Mouse (Mus musculus) adrenal gland, adult 8-10 months (tissue): Measurements from ENCODE around the gene Hadh. TPM values are rescaled to one million over a fixed set of nuclear protein-coding genes. Genes with fewer than 3 reads are reported as not detected.
A peak's percentile ranks its signal among the peaks of the same experiment; 100 is the strongest.

Source experiments
- DNase-seq: peaks from one replicate; pipeline ENCODE4 v3.0.0; 2022
- total RNA-seq, 4 experiments: library from RNA; stranded (reverse); gene quantifications; 2 replicates each; pipeline ENCODE4 v1.2.4; 2022

Gene Hadh
- 100 to 1,000 TPM; 375 to 489 (median 428) TPM for total RNA-seq

DNA sequence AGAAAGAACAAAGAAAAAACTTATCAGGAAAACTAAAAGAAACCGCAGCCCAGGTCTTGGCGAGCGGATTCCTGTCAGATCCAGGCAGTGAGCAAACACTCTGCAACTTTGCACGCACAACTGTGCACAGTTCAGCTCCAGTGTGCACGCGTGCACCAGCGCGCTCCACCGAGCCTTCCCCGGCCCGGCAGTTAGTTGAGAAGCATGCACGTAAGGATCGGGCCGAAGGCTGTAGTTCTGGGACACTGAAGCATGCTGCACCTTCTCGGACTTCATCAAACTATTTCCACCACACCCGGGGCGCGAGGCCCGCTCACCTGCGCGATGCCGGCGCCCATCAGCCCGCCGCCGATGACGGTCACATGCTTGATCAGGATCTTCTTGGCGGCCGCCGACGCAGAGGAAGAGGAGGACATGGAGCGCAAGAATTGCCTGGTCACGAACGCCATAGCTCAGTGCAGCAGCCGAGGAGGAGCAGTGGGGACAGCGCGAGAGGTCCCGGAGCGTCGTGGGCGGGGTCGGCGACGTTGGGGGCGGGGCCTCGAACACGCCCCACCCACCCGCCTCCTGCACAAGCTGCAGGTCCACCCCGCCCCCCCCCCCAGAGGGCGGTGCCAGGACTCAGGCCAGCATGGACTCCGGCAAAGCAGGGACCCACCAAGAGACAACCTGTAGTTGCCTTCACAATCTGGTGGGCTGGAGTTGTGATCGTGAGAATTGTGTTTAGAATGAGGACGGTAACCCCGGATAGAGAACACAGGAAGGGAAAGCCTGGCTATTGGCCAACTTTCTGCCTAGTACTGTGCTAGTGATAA lies at the start of gene Hadh:
Gene Hadh (minus strand): TSS at position 543 of the 815 bp plus-strand sequence.
- peak; percentile 79 for DNase-seq

DNA sequence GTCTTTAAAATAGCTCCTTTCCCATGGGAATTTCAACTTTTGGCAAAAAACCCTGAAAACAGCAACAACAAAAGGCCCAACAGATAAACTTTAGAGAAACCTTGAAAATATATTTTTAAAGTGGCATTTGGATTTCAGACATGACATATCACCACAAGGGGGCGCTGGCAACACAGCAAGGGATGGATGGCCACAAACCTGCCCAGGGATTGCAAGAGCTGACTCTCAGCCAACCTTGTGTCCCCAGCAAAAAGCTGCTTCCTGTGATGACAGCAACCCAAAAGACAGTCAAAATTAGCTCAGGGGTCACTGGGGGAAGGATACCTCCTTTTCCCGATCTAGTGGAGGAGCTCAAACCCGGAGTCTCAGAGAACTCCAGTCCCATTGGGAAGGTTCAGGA lies 48.3 kb upstream of the Hadh start:
- DNase-seq = peak; percentile 70

DNA sequence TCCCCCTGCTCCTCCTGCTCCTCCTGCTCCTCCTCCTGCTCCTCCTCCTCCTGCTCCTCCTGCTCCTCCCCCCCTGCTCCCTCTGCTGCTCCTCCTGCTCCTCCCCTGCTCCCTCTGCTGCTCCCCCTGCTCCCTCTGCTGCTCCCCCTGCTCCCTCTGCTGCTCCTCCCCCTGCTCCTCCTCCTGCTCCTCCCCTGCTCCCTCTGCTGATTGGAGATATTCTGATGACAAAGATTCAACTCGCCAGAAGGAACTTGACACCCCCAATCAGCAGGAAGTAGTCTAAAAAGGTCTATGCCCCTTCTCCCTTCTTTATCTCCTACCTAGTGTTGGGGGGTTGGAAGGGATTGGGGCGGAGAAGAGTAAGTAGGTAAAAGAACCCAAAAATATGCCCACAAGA lies 46.3 kb upstream of the Hadh start:
- no peak for DNase-seq

DNA sequence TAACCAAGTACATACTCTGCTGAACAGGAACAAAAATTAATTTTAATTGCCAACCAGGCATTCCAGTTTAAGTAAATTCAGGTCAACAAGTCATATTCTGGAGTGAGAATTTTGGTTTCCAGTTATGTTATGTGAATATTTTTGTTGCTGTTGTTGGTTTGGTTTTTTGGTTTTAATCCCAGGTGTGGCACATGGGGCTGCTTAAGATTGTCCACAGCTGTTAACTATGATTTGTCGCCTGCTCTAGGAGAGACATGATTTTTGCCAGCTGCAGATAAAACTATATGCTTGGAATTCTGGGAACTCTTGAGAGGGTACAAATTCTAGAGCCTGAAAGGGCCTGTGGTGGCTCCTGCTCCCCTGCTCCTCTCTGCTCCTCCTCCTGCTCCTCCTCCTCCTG lies 45.2 kb upstream of the Hadh start:
- no peak for DNase-seq

DNA sequence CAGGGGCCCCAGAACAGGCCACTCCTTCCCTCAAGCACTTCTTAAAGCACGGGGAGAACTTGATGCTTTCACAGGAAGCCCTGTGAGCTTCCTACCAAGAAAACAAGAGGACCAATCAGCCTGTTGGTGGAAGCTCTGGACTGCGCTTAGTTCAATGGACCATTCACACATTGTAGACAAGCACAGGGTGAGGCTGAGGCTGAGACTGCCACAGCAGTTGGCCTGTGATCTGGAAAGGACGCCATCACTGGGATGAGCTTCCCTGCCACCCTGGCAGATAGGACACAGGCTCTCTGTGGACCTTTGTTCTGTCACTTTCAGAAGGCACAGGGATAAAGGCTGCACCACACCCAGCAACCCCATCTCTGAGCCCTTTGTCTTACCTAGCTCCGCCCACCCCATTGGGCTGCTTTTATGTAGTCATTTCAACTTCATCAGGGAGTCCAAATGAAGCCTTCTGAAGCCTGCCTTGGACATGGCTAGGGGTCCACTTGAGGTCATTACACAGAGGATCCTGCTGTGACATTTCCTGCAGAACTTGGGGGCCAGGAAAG lies 44.1 kb upstream of the Hadh start:
- DNase-seq = no peak

DNA sequence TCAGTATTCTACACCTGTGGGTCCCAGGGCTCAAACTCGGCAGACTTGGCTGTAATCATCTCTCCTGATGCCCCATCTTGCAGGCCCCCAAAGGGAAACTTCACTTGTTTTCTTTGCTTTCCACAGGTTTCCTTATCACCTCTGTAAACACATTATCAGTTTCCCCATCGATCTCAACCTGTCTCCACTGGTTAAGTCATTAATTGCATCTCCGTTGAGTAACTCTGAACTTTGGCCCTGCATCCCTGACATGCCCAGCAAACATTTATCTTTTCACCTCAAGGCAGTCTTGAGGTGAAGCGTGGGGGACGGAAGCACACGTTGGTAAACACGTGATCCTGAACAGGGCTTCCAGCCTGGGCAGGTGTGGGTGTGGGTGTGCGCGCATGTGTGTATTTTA lies 40.4 kb upstream of the Hadh start:
- no peak for DNase-seq

DNA sequence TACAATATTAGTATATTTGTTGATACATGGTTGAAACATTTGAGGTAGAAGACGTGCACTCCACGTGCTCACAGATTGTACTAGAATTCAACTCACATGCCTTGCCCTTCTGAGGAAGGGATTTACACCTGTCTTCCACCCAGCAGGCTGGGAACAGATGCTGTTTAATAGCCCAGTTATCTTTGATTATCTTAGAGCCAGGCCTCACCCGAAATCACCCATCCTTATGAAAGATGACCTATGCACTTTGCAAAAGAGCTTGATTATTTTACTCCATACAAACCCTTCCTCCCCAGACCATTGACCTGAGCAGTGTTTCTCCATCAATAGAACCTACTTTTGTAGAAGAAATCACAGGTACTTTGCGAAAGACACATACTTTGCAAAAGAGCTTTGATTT lies 38.7 kb upstream of the Hadh start:
- DNase-seq = no peak

DNA sequence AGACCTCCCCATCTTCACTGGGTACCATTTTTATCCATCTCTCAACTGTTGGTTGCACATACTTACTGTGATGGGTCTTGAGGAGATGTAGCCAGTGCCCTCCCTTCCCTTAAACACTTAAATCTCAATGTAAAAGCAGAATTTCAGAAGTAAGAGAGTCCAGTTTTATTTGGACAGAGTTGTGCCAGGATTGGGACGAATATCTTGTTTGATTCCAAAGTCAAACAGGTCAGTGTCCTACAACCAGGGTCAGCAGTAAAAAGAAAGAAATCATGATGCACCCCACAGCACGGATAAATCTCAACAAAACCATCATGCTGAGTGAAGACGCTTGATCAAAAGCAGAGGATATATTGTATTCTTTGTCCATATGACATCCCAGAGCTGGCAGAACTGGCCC lies 35.9 kb upstream of the Hadh start:
- DNase-seq = no peak

DNA sequence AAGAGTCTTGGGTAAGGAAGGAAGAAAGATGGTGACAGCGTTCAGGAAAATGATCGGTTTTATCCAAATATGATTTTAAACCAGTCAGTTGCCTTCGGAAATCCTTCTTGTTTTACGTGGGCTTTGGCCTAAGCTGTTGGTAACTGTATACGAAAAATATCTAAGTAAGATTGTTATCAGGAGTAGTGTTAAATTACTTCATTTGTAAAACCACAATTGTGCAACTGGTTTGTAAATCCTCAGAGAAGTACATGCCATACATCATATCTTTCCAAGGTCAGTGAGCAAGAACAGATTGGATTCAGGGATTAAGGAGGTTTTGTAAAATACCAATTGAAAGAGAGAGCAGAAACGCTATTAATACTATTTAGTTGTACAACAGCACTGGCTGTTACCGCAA lies 34.4 kb upstream of the Hadh start:
- DNase-seq = no peak

DNA sequence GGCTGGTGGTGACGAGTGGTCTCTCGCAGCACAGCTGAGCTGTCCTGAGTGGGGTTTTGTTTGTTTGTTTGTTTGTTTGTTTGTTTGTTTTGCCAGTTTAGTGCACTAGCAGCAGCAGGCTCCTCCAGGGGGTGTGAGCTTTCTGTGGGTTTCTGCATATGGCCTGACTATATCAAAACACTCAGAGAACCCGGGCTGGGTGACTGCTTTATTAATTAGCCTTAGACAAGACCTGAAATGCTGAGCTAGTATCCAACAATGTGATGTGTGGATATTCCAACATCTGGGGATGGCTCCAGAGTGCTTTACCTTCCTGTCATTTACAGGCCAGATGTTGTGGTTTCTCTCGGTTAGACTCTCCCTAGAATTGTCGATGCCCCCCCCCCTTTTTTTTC lies 31.4 kb upstream of the Hadh start:
- no peak for DNase-seq

DNA sequence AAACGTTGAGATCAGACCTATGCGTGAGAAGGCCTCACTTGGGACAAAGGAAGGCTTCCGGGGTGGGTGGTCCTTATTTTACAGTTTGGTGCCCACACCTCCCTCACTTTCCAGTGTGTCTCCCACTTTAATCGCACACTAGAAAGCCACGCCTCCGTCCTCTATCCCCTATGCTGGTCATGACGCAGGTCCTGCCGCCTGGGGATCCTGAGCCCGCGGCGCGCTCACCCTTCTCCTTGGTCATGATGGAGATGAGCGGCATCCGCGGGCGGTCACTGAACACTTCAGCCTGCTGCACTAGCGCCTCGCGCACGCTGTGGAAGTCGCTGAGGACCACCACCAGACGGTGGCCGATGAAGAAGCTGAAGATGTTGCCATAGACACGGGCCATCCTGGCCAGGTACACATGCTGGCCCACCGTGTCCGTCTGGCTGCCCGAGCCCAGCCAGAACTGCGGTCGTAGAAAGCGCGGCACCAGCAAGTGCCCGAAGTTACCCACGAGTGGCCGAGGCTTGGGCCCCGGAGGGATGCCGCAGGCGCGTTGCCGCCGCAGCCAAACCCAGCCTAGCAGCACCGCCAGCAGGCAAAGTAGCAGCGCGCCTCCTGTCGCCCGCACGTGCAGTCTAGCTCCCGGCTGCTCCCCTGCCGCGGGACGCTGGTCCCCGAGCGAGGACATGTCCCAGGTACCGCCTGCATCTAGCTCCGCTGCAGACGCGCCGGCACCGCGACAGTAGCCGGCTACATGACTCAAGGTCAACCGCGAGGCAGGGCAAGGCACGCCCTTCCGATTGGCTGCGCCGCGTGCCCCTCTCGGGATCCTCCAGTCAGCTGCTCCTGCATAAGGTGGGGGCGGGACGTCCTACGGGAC lies 30.8 kb upstream of the Hadh start, which contains the start of gene Cyp2u1:
Gene Cyp2u1 (minus strand): TSS at position 776 of the 868 bp plus-strand sequence.
- DNase-seq = peak; percentile 89

DNA sequence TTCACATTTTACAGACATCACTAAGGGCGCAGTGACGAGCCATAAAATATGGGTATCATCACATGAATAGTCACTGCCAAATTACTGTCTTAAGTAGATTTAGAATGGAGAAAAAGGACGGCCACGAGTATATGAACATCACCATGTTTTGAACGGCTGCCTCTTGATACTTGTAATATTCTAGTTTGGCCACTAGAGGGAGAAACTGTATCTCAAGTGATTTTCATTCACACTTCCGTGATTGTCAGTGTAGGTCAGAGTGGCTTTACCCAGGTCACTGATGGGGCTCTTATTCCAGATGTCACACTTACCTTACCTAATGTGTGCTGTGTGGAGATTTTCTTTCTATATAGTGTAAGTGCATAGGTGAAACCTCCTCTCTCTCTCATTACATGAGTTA lies 28.0 kb upstream of the Hadh start:
- DNase-seq = no peak

DNA sequence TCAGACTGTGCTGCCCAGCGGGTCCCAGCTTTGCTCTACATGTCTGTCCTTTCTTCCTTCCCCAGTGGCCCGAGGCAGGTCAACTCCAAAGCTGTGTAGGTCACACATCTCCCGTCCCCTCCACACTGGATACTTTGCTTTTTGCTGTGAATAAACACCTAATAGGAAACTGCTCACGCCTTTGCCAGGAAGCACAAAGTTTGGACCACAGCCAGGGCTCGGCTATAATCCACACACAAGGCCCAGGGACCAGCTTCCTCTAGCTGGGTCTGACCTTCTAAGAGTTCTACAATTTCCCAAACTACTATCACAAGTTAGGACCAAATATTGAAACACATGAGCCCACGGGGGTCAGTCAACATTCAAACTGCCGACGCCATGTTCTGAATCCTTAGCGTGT lies 27.2 kb upstream of the Hadh start:
- DNase-seq = no peak

DNA sequence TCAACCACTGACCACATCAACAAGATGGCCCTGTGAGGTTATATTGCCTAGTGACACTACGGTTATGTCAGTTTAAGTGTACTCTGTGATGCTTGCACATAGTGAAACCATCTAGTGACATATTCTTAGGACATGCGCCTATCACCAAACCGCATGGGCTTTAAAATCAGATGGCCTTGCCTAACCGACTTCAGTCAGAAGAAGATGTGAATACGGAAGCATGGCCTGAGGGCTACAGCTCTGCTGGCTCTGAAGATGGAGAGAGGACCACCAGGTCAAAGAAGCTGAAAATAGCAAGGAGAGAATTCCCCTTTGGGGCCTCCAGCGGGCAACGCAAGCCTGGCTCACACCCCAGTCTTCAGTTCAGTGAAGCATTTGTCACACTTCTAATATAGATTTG lies 25.0 kb upstream of the Hadh start:
- no peak for DNase-seq

DNA sequence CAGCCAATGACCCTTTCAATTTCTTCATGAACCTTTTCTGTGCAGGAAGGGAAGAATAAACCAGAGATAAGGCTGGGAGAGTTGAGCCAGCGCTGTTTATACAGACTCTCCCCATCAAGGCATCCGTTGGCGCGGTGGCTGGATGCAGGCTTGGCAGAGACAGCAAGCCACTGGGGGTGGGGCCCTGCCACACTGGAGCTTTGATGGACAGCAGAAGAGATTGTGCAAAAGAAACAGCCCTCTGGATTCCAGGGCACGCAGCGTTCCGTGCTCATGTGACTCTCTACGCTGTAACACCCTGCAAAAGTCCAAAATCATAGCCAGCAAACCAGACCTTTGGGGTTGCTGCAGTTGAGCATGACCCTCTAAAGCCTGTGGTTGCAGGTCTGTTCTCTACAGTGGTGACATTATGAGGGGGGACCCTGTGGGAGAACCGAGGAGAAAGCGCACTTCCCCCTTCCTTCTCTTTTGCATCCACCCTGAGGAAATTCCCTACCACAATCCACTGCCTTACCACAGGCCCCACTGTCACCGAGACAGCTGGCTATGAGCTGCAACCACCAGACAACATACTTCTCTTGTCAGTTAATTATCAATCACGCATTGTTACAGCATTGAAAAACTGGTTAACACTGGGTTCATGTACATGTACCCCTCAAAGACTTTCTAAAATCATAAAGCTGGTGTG lies 23.8 kb upstream of the Hadh start:
- DNase-seq = no peak

DNA sequence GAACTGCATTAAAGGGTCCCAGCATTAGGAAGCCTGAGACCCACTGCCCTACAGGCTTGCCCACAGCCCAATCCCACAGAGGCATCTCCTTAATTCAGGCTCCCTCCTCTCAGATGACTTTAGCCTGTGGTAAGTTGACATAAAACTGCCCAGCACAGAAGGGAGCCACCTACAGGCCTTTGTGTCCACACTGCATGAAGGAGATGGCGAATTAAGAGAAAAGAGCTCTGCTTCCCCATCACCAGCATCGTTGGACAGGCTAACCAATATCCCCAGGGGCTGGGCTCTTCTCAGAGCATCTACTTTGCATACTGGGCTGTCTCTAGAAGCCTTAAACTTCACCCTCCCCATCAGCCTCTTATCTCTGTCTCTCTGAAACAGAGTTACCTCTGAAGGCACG lies 22.6 kb upstream of the Hadh start:
- no peak for DNase-seq

DNA sequence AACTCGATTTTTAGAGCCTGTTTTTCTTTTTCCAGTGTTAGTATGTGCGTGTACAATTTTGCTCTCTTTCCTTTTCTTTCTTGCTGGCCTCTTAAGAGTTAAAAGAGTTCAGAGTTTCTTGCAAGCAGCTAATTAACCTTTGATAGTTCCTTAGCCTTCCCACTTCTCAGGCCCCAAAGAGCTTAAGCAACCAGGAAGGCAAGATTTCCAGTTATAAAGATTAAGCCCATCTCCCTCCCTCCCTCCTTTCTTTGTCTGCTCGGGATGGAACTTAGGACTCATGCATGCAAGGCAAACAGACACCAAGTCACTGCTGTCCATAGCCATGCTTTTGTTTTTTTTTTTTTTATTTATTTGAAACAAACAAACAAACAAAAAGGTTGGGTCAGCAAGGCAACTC lies 21.1 kb upstream of the Hadh start:
- no peak for DNase-seq

DNA sequence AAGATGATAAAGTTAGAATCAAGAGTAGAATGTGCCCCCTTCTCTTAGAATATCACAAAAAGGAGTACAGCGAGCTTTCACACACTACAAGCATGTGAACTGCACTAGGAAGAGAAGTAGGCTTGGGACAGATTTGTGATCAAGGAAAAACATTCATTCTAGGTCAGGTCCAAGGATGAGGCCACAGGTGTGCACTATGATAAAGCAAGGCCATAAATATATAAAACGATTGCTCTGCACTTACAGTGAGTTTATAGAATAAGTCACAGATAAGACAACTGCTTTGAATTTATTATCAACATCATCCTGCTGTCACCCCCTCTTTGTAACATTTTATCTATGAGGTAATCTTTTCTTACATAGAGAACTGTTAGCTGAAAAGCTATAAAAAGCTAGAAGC lies 20.4 kb upstream of the Hadh start:
- no peak for DNase-seq

DNA sequence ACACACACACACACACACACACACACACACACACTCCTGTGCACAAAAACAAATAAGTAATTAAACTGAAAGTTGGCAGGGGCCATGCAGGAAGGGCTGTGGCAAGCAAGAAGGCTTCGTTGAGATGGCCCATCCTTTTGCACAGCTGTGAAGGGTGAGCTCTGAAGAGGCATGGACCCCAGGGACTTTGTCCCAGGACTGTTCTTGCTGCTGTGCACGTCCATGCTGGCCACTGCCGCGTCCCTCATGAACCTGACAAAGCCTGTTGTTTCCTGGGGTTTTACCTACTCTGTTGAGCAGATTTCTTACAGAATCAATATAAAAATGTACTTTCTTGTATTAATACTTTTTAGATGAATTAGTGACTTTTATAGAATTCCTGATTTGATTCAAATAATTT lies 20.0 kb upstream of the Hadh start:
- DNase-seq = no peak

DNA sequence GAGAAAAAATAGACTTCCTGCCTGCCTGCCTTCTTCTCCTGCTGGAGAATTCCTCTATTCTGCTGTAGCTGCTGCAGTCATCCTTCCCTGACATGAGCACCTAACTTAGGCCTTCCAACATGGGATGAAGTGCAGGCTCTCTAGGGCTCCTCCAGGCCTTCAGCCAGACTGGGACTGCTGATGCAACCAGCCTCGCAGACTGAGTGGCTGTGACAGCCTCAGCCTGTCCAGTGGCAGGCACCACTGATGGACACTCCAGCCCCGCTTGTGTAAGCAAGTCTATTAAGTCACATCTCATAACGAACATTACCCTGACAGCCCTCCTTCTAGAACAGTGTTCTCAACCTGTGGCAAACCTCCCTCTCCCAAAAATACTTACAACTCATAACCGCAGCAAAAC lies 2.2 kb upstream of the Hadh start:
- DNase-seq = no peak

DNA sequence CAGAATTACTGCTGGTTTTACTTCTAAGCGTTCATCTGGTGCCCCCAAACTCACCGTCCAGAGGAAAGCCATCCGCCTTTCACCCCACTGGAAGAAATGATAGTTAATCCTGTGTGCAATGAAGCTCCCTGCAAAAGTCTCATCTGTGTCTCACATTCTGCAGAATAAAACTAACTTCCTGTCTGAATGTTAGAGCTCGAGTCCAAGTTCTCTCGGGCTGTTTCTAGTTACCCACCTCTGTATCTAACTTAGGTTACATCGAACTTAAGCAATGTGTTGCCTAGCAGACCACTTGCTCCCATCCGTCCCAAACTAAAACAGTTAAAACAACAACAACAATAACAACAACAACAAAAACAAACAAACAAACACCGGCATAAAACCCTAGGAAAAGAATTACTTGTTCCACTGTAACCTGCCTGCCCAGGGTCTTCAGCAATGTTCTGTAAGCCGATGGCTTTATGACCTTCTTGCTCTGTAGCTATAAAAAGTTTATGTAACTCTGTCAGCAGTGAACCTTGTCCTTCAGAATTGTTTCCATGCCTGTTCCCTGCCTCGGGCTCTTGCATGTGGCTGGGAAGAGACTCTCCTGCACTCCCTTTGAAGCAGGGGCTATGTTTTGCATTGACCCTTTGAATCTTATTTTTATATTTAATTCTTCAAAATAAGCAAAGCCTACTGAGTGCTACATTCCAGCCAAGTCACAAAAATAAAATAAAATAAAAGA lies 636 bp upstream of the Hadh start:
- no peak for DNase-seq

DNA sequence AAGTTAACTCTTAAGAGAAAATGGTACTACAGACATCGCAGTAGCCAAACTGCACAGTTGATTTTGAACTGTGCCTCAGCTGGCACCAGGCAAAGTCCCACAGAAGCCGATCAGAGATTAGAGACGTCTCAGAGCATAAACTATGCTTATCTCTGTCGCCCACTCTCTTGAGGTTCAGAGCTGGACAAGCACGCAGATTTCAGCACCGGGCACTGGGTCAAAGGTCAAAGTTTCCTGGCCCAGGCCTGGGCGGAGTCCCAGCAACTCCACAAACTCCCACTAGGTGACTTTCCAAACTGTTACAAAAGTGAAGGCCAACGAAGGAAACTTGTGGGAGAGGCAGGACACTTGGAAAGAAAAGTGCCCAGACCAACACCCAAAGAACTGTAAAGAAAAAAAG lies 744 bp downstream of the Hadh start:
- peak; percentile 67 for DNase-seq
